Mouse (Mus musculus): Measurements from ENCODE around the gene Abcg8. TPM values are rescaled to one million over a fixed set of nuclear protein-coding genes. Genes with fewer than 3 reads are reported as not detected.

Gene Abcg8
- polyA plus RNA-seq, 1 experiment from 2014 or later: 0.25 TPM

DNA sequence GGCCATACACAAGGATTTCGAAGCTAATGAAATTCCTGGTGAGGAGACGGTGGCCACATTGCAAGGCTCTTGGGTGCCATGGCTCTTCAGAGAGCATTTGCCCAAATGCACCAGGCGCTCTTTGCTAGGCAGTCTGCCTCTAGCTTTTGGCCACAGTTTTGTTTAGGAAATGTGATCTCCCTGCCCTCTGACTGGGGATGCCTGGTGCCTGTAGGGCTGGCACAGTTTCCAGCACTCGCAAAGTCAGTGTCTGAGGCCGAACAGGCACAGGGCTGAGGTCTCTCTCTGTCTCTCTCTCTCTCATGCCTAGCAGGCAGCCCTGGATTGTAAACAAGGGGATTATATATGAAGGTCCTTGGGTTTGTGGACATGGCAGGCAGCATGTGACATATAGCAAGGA is 14.0 kb downstream of the Abcg8 start:
- Histone ChIP-seq H3K27me3 (ENCODE audit: insufficient read depth, low read length) (no peaks in the 10 kb centered on the region), H3K4me1 (ENCODE audit: insufficient read depth, low read length) (0 out of 2 replicates have a peak, but pooled peaks cover 2% of the 10 kb centered on the region), H3K9me3 (ENCODE audit: low read length) (no peaks in the 10 kb centered on the region), H3K36me3 (ENCODE audit: insufficient read depth, low read length) (no peaks in the 10 kb centered on the region), H3K4me2 (replicated peaks; ENCODE audit: low read depth, low read length) (no peak overlapping the region), H3K27ac (ENCODE audit: low read length) (no peak overlapping the region), H3K9ac (replicated peaks; ENCODE audit: low read length) (no peak overlapping the region), H3K4me3 (ENCODE audit: low read length) (no peak overlapping the region)
- WGBS: 67% methylated on average over 5 of the region's 5 CpGs
- no peak for ATAC-seq (ENCODE audit: low FRiP score, low TSS enrichment)

DNA sequence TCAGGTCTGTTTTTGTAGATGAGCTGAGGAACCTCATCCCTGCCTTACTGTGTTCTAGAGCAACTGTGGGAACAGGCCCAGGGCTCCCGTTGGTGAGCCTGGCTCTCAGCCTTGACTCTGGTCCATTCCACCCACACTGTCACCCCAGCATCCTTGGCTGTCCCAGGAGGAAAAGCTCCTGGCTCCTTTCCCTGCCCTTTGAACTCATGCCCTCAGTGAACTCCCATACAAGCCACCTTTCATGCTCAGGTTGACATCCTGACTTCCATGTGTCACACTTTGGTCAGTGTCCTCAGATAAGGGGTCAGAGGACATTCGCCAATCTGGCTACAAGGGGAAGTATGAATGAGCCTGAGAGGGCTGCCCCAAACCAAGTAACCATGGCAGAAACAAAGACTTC is 17.6 kb downstream of the Abcg8 start:
- H3K27ac ChIP-seq (ENCODE audit: low read length): no peak overlapping the region
- H3K9me3 ChIP-seq (ENCODE audit: low read length): no peaks in the 10 kb centered on the region
- H3K27me3 ChIP-seq (ENCODE audit: insufficient read depth, low read length): no peaks in the 10 kb centered on the region
- 70% methylated on average over 2 of the region's 2 CpGs for WGBS
- H3K9ac ChIP-seq (replicated peaks; ENCODE audit: low read length): no peak overlapping the region
- H3K4me3 ChIP-seq (ENCODE audit: low read length): no peak overlapping the region
- peaks cover 8% of the 10 kb centered on the region for H3K4me1 ChIP-seq (ENCODE audit: insufficient read depth, low read length)
- no peaks in the 10 kb centered on the region for H3K36me3 ChIP-seq (ENCODE audit: insufficient read depth, low read length)
- no peak for ATAC-seq (ENCODE audit: low FRiP score, low TSS enrichment)
- H3K4me2 ChIP-seq (replicated peaks; ENCODE audit: low read depth, low read length): no peak overlapping the region

DNA sequence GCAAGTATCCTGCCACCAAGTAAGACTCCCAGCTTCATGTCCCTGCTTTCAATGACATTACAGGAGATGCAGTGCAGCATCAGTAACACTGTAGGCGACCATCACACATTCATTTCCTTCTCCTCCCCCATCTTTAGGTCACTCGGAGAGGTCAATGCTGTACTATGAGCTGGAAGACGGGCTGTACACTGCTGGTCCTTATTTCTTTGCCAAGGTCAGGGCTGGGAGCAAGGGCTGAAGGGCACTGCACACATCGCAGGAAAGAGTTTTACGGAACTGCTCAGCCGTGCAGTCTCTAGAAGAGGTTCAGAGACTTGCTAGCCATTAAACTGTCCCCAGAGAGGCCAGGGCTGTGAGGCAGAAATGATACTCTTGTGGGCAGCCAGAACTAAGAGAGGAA is 20.4 kb downstream of the Abcg8 start:
- no peaks in the 10 kb centered on the region for H3K27me3 ChIP-seq (ENCODE audit: insufficient read depth, low read length)
- no peak overlapping the region for H3K4me3 ChIP-seq (ENCODE audit: low read length)
- H3K9me3 ChIP-seq (ENCODE audit: low read length): no peaks in the 10 kb centered on the region
- ATAC-seq (ENCODE audit: low FRiP score, low TSS enrichment): peak; percentile 59
- H3K4me1 ChIP-seq (ENCODE audit: insufficient read depth, low read length): peaks cover 11% of the 10 kb centered on the region
- no peak overlapping the region for H3K27ac ChIP-seq (ENCODE audit: low read length)
- H3K4me2 ChIP-seq (replicated peaks; ENCODE audit: low read depth, low read length): no peak overlapping the region
- no peak overlapping the region for H3K9ac ChIP-seq (replicated peaks; ENCODE audit: low read length)
- WGBS: 17% methylated on average over 6 of the region's 6 CpGs
- H3K36me3 ChIP-seq (ENCODE audit: insufficient read depth, low read length): no peaks in the 10 kb centered on the region

DNA sequence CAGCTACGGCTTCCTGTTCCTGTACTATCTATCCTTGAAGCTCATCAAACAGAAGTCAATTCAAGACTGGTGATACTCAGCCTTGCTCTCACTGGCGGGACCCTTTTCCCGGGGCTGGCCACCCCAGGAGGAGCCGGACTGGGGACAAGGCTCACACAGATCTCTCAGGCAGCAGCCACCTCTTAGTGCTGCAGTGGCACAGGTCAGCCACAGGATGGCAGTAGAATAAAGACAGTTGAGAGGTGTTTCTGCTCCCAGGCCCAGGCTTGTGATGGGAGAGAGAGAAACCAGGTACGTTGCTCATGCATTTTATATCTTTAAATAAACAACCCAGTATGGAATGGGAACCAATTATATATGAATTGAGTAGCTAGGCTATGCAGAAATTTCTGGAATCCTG is 22.6 kb downstream of the Abcg8 start:
- H3K9ac ChIP-seq (replicated peaks; ENCODE audit: low read length): no peak overlapping the region
- no peaks in the 10 kb centered on the region for H3K9me3 ChIP-seq (ENCODE audit: low read length)
- peak; percentile 10; the same call in 1 of the 2 replicates for ATAC-seq (ENCODE audit: low FRiP score, low TSS enrichment)
- H3K36me3 ChIP-seq (ENCODE audit: insufficient read depth, low read length): no peaks in the 10 kb centered on the region
- H3K4me2 ChIP-seq (replicated peaks; ENCODE audit: low read depth, low read length): no peak overlapping the region
- no peak overlapping the region for H3K4me3 ChIP-seq (ENCODE audit: low read length)
- peaks cover 24% of the 10 kb centered on the region for H3K4me1 ChIP-seq (ENCODE audit: insufficient read depth, low read length)
- H3K27me3 ChIP-seq (ENCODE audit: insufficient read depth, low read length): no peaks in the 10 kb centered on the region
- WGBS: 28% methylated on average over 5 of the region's 5 CpGs
- H3K27ac ChIP-seq (ENCODE audit: low read length): no peak overlapping the region

DNA sequence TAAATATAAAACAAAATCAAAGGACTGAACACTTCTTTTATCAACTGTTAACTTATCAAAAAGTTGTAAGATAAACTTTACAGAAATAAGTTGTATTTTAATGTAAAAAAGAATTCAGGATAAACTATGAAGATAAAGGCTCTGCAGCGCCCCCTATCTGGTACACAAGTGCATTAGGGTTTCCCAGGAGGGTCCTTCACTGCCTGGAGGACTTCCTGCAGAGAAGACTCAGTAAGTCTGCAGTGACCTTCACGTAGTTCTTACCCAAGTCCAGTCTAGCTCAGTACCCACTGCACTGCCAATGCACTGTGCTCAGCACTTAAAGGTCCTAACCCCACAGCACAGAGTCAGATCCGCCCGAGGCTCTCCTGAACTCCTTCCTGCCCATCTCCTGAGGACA is 31.3 kb downstream of the Abcg8 start:
- Histone ChIP-seq H3K36me3 (ENCODE audit: insufficient read depth, low read length) (peaks cover 36% of the 10 kb centered on the region), H3K4me1 (ENCODE audit: insufficient read depth, low read length) (peaks cover 10% of the 10 kb centered on the region), H3K4me2 (replicated peaks; ENCODE audit: low read depth, low read length) (no peak overlapping the region), H3K9ac (replicated peaks; ENCODE audit: low read length) (no peak overlapping the region), H3K4me3 (ENCODE audit: low read length) (no peak overlapping the region), H3K9me3 (ENCODE audit: low read length) (no peaks in the 10 kb centered on the region), H3K27ac (ENCODE audit: low read length) (no peak overlapping the region), H3K27me3 (ENCODE audit: insufficient read depth, low read length) (no peaks in the 10 kb centered on the region)
- no peak for ATAC-seq (ENCODE audit: low FRiP score, low TSS enrichment)
- 59% methylated on average over 4 of the region's 4 CpGs for WGBS

DNA sequence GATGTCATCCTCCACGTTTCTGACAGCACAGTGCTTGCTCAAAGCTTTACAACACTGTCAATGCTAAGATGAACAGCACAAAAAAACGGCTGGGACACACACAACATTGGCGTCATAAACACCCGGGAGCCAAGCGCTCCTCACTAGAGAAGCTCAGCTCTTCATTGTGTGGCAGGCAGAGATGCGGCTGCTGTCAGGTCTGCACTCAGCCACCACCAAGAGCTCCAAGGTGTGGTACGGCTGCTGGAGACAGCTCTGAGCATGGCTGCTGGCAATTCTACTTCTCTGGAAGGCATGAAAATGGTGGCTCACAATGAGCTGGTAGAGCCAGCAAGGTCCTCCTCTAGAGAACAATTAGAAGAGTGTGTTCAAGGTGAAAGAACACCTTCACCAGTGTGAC is 32.7 kb downstream of the Abcg8 start:
- H3K36me3 ChIP-seq (ENCODE audit: insufficient read depth, low read length): peaks cover 36% of the 10 kb centered on the region
- H3K4me3 ChIP-seq (ENCODE audit: low read length): no peak overlapping the region
- H3K9ac ChIP-seq (replicated peaks; ENCODE audit: low read length): no peak overlapping the region
- no peaks in the 10 kb centered on the region for H3K4me1 ChIP-seq (ENCODE audit: insufficient read depth, low read length)
- ATAC-seq (ENCODE audit: low FRiP score, low TSS enrichment): no peak
- H3K4me2 ChIP-seq (replicated peaks; ENCODE audit: low read depth, low read length): no peak overlapping the region
- H3K9me3 ChIP-seq (ENCODE audit: low read length): no peaks in the 10 kb centered on the region
- 86% methylated on average over 7 of the region's 7 CpGs for WGBS
- no peaks in the 10 kb centered on the region for H3K27me3 ChIP-seq (ENCODE audit: insufficient read depth, low read length)
- H3K27ac ChIP-seq (ENCODE audit: low read length): no peak overlapping the region

DNA sequence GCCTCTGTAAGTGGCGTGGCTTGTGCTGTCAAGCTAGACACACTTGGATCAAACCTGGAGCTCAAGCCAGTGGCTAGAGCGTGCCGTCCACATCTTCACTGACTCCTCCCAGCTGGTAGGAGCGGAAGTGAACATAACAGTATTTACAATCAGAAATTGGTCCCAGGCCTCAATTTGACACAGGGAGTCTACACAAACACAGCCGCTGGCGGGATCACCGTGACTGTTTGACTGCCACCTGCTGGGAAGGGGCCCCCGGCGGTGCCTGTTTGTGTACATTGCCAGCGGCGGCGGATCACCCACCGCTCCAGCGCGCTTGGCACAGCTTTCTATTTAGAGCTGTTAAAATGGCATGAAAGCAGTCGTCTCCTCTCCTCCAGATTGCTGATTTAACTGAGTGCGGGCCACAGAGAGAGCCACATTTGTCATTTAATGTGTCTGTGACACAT is 33.3 kb downstream of the Abcg8 start:
- no peak overlapping the region for H3K4me3 ChIP-seq (ENCODE audit: low read length)
- H3K9me3 ChIP-seq (ENCODE audit: low read length): no peaks in the 10 kb centered on the region
- no peak overlapping the region for H3K4me2 ChIP-seq (replicated peaks; ENCODE audit: low read depth, low read length)
- peaks cover 36% of the 10 kb centered on the region for H3K36me3 ChIP-seq (ENCODE audit: insufficient read depth, low read length)
- H3K27ac ChIP-seq (ENCODE audit: low read length): no peak overlapping the region
- no peak overlapping the region for H3K9ac ChIP-seq (replicated peaks; ENCODE audit: low read length)
- WGBS: 76% methylated on average over 17 of the region's 17 CpGs
- no peak for ATAC-seq (ENCODE audit: low FRiP score, low TSS enrichment)
- H3K27me3 ChIP-seq (ENCODE audit: insufficient read depth, low read length): no peaks in the 10 kb centered on the region
- no peaks in the 10 kb centered on the region for H3K4me1 ChIP-seq (ENCODE audit: insufficient read depth, low read length)

DNA sequence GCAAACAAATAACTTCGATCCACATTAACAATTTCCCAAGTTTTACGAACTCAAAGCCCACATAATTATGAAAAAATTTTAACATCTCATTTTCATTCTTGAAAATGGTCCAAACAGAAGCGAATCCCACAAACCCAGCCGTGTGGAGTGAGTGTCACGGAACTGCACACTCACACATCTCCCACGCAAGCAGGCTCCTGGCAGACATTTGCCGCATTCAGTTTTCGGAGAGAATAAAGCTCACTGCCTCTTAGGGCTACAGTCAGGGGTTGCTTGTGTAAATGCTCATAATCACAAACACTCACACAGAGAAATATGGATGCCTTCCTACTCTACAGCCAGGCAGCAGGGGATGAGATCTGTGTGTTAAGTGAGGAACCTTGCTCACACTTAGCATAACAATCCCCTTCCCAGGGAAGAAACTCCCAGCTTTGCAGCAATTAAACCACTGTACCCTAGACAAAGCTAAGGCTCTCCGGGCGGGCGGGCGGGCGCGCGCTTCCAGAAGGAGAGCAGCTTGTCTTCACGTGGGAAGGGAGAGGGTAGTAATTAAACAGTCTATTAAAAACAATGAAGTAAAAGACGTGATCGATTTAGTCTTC is 37.6 kb downstream of the Abcg8 start:
- no peak overlapping the region for H3K9ac ChIP-seq (replicated peaks; ENCODE audit: low read length)
- peaks cover 20% of the 10 kb centered on the region for H3K36me3 ChIP-seq (ENCODE audit: insufficient read depth, low read length)
- no peaks in the 10 kb centered on the region for H3K4me1 ChIP-seq (ENCODE audit: insufficient read depth, low read length)
- WGBS: 83% methylated on average over 18 of the region's 18 CpGs
- 0 out of 2 replicates have a peak overlapping the region, but pooled peaks have one; percentile 27 for H3K27ac ChIP-seq (ENCODE audit: low read length)
- ATAC-seq (ENCODE audit: low FRiP score, low TSS enrichment): no peak
- no peaks in the 10 kb centered on the region for H3K9me3 ChIP-seq (ENCODE audit: low read length)
- no peak overlapping the region for H3K4me2 ChIP-seq (replicated peaks; ENCODE audit: low read depth, low read length)
- no peaks in the 10 kb centered on the region for H3K27me3 ChIP-seq (ENCODE audit: insufficient read depth, low read length)
- H3K4me3 ChIP-seq (ENCODE audit: low read length): no peak overlapping the region

DNA sequence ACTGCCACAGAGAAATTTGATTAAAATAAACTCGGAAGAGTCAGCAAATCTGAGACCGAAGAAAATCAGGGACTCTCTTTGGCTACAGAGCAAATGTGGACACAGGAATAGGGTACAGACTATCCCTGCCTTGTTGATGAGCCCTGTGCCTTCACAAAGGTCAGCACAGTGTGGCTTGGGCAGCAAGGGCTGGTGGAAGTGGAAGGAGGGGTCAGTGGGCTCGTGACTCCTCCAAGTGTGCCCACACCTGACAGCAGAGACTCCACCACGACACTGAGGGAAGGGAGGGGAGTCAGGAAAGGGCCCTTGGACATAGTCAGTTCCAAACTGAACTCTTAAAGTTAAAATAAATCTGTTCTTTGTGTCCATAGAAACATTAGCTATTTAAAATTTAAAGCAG is 38.8 kb downstream of the Abcg8 start:
- Histone ChIP-seq H3K4me2 (replicated peaks; ENCODE audit: low read depth, low read length) (no peak overlapping the region), H3K9me3 (ENCODE audit: low read length) (no peaks in the 10 kb centered on the region), H3K27me3 (ENCODE audit: insufficient read depth, low read length) (no peaks in the 10 kb centered on the region), H3K36me3 (ENCODE audit: insufficient read depth, low read length) (peaks cover 9% of the 10 kb centered on the region), H3K4me3 (ENCODE audit: low read length) (no peak overlapping the region), H3K9ac (replicated peaks; ENCODE audit: low read length) (no peak overlapping the region), H3K4me1 (ENCODE audit: insufficient read depth, low read length) (no peaks in the 10 kb centered on the region), H3K27ac (ENCODE audit: low read length) (no peak overlapping the region)
- ATAC-seq (ENCODE audit: low FRiP score, low TSS enrichment): no peak
- 68% methylated on average over 4 of the region's 4 CpGs for WGBS

DNA sequence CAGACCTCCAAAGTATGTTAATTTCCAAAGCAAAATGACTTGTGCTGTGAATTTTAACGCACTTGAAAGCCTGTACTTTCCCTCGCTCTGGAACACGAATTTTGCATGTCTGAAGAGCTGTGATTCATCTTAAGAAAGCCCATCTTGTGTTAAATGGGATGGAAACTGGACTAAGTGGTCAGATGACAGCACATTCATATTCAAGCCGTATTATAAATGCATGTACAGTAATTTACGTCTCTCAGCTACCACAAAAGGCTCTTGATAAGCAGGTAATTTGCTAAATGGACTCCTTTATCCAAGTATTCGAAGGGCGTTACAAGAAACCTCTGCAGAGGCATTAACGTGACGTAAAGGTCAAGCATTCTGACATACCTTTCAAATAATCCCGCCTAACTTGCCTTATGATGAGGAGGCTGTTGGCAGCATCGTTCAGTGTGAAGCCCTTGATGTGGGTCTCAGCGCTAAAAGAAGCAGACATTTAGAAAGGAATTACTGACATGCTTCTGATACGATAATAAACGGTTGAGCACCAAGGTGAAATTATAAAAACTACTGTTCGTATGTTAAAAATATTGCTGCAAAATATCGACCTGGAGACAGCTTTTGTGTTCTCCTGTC is 40.3 kb downstream of the Abcg8 start:
- 0 out of 2 replicates have a peak, but pooled peaks cover 10% of the 10 kb centered on the region for H3K36me3 ChIP-seq (ENCODE audit: insufficient read depth, low read length)
- no peaks in the 10 kb centered on the region for H3K27me3 ChIP-seq (ENCODE audit: insufficient read depth, low read length)
- H3K4me1 ChIP-seq (ENCODE audit: insufficient read depth, low read length): no peaks in the 10 kb centered on the region
- no peaks in the 10 kb centered on the region for H3K9me3 ChIP-seq (ENCODE audit: low read length)
- no peak overlapping the region for H3K9ac ChIP-seq (replicated peaks; ENCODE audit: low read length)
- 85% methylated on average over 16 of the region's 16 CpGs for WGBS
- no peak overlapping the region for H3K27ac ChIP-seq (ENCODE audit: low read length)
- no peak overlapping the region for H3K4me3 ChIP-seq (ENCODE audit: low read length)
- no peak overlapping the region for H3K4me2 ChIP-seq (replicated peaks; ENCODE audit: low read depth, low read length)
- ATAC-seq (ENCODE audit: low FRiP score, low TSS enrichment): no peak
